Mouse (Mus musculus) lung, postnatal 0 days (tissue): ENCODE data around the gene Pfas.

Experiments used
- CTCF ChIP-seq: IDR thresholded peaks from 2 replicates; pipeline ENCODE4 v1.5.1; 2016; ENCODE audit warnings: antibody characterized with exemption, mild to moderate bottlenecking
- EP300 ChIP-seq: IDR thresholded peaks from 2 replicates; pipeline ENCODE4 v1.6.1; 2016; ENCODE audit warnings: antibody characterized with exemption, mild to moderate bottlenecking, control low read depth

GRCm38 (mm10) chr11:68975601-68976000 is 32.7 kb downstream of the Pfas start:
- TF ChIP-seq CTCF (no peak), EP300 (no peak)
